Comparison of ENCODE assay signal across 8 mouse cellular contexts in genomic region chr11:106513166-106513565, GRCm38 (mm10). TPM values are rescaled to one million over a fixed set of nuclear protein-coding genes. Genes with fewer than 3 reads are reported as not detected.
DNase-seq lines count a peak whose midpoint lies in the region; ATAC-seq and TF ChIP-seq lines count a peak whose summit lies in the region.

No protein-coding gene starts in this region.

- H3K27ac ChIP-seq in forebrain, embryonic 11.5 days (ENCODE audit: low read depth, low read length) = no peak overlapping the region
- no peak overlapping the region for H3K27ac ChIP-seq in forebrain, embryonic 12.5 days
- peak overlapping the region; percentile 40 for H3K27ac ChIP-seq in embryonic facial prominence, embryonic 10.5 days (replicated peaks)
- H3K27ac ChIP-seq in intestine, postnatal 0 days (ENCODE audit: low read depth, low read length) = no peak overlapping the region

- H3K27me3 ChIP-seq in forebrain, embryonic 11.5 days (ENCODE audit: control insufficient read depth, insufficient read depth, low read length) = no peaks in the 10 kb centered on the region
- no peaks in the 10 kb centered on the region for H3K27me3 ChIP-seq in forebrain, embryonic 12.5 days
- no peaks in the 10 kb centered on the region for H3K27me3 ChIP-seq in embryonic facial prominence, embryonic 10.5 days (replicated peaks; ENCODE audit: low read depth, poor library complexity, severe bottlenecking)
- no peaks in the 10 kb centered on the region for H3K27me3 ChIP-seq in intestine, postnatal 0 days (replicated peaks; ENCODE audit: control insufficient read depth, insufficient read depth, low read length)

- H3K4me2 ChIP-seq in forebrain, embryonic 11.5 days (ENCODE audit: low read depth, low read length, severe bottlenecking) = no peak overlapping the region
- no peak overlapping the region for H3K4me2 ChIP-seq in forebrain, embryonic 12.5 days
- H3K4me2 ChIP-seq in intestine, postnatal 0 days (replicated peaks; ENCODE audit: low read depth) = no peak overlapping the region

- no peaks in the 10 kb centered on the region for H3K9me3 ChIP-seq in forebrain, embryonic 11.5 days (ENCODE audit: control insufficient read depth, low read length)
- no peaks in the 10 kb centered on the region for H3K9me3 ChIP-seq in forebrain, embryonic 12.5 days
- no peaks in the 10 kb centered on the region for H3K9me3 ChIP-seq in embryonic facial prominence, embryonic 10.5 days
- no peaks in the 10 kb centered on the region for H3K9me3 ChIP-seq in intestine, postnatal 0 days (ENCODE audit: control insufficient read depth)

- WGBS in forebrain, embryonic 11.5 days = 40% methylated on average over 2 of the region's 2 CpGs
- WGBS in forebrain, embryonic 12.5 days = 44% methylated on average over 2 of the region's 2 CpGs
- 48% methylated on average over 2 of the region's 2 CpGs for WGBS in embryonic facial prominence, embryonic 10.5 days
- 57% methylated on average over 2 of the region's 2 CpGs for WGBS in intestine, postnatal 0 days

- DNase-seq in forebrain, embryonic 11.5 days (ENCODE audit: low spot score) = peak; percentile 66
- DNase-seq in spleen, adult 18-20 months = peak; percentile 30 to 63
- DNase-seq in spleen, adult 12 weeks (ENCODE audit: low spot score) = no peak
- peak; percentile 52 for DNase-seq in embryonic facial prominence, embryonic 10.5 days (ENCODE audit: low spot score)
- peak; percentile 81 for DNase-seq in lung, postnatal 36 days
- DNase-seq in testis, postnatal 10 days (ENCODE audit: low spot score) = peak; percentile 79

- ATAC-seq in forebrain, embryonic 11.5 days (replicated peaks; ENCODE audit: low FRiP score) = no peak
- no peak for ATAC-seq in forebrain, embryonic 12.5 days (ENCODE audit: low FRiP score)
- ATAC-seq in intestine, postnatal 0 days = no peak; the same call in 1 of the 2 replicates

- no peaks in the 10 kb centered on the region for H3K36me3 ChIP-seq in forebrain, embryonic 11.5 days (ENCODE audit: control insufficient read depth, insufficient read depth, low read length)
- H3K36me3 ChIP-seq in forebrain, embryonic 12.5 days (replicated peaks) = peaks cover 13% of the 10 kb centered on the region
- peaks cover 32% of the 10 kb centered on the region for H3K36me3 ChIP-seq in embryonic facial prominence, embryonic 10.5 days (replicated peaks)
- peaks cover 27% of the 10 kb centered on the region for H3K36me3 ChIP-seq in intestine, postnatal 0 days (ENCODE audit: control insufficient read depth, insufficient read depth)

- TF ChIP-seq CTCF in intestine, postnatal 0 days (IDR thresholded peaks at IDR 0.05; ENCODE audit: low read depth) = peak; percentile 85

- H3K9ac ChIP-seq in forebrain, embryonic 11.5 days (ENCODE audit: low read length) = no peak overlapping the region
- H3K9ac ChIP-seq in forebrain, embryonic 12.5 days = no peak overlapping the region
- no peak overlapping the region for H3K9ac ChIP-seq in intestine, postnatal 0 days (ENCODE audit: low read depth, low read length)

- 0 out of 2 replicates have a peak, but pooled peaks cover under 1% of the 10 kb centered on the region for H3K4me1 ChIP-seq in forebrain, embryonic 11.5 days (replicated peaks; ENCODE audit: control insufficient read depth, insufficient read depth, low read length)
- peaks cover 5% of the 10 kb centered on the region; the same call in 1 of the 2 replicates for H3K4me1 ChIP-seq in forebrain, embryonic 12.5 days
- peaks cover 37% of the 10 kb centered on the region for H3K4me1 ChIP-seq in embryonic facial prominence, embryonic 10.5 days
- H3K4me1 ChIP-seq in intestine, postnatal 0 days (replicated peaks; ENCODE audit: control insufficient read depth, insufficient read depth, low read length) = peaks cover 3% of the 10 kb centered on the region; the same call in 1 of the 2 replicates

- H3K4me3 ChIP-seq in forebrain, embryonic 11.5 days (ENCODE audit: low read depth, low read length) = no peak overlapping the region
- no peak overlapping the region for H3K4me3 ChIP-seq in forebrain, embryonic 12.5 days (replicated peaks)
- H3K4me3 ChIP-seq in embryonic facial prominence, embryonic 10.5 days = no peak overlapping the region
- no peak overlapping the region for H3K4me3 ChIP-seq in intestine, postnatal 0 days (ENCODE audit: low read depth, low read length)

RNA-seq across cellular contexts. Expression of gene Ern1, which starts 25.5 kb away (rescaled TPM):
- 5.6 and 7.9 TPM in 2 replicates for polyA plus RNA-seq in forebrain, embryonic 11.5 days (2014; fragmentation: Nextera tagmentation; extraction: Ambion mirVana)
- 6.6 and 8.6 TPM in 2 replicates for polyA plus RNA-seq in forebrain, embryonic 12.5 days (2016; fragmentation: Nextera tagmentation; extraction: Ambion mirVana)
- polyA plus RNA-seq in embryonic facial prominence, embryonic 10.5 days (2016; fragmentation: Nextera tagmentation; extraction: Ambion mirVana) = 5.4 and 5.5 TPM in 2 replicates
- polyA plus RNA-seq in intestine, postnatal 0 days (2015; fragmentation: Nextera tagmentation; extraction: Ambion mirVana) = 1.6 and 2.9 TPM in 2 replicates
